Mouse (Mus musculus) G1E (cell line): ENCODE measurements at regions not wholly inside any gene's neighbourhood (a gene's known extent, or its start where the extent isn't known, plus 50 kb on each side); places are given as distances from the start of the nearest gene placed in this dataset.

Source experiments
- ATAC-seq: 2 replicates; pipeline ENCODE4 v1.8.0; 2016; ENCODE audit warnings: mild to moderate bottlenecking; ENCODE audit not compliant: insufficient number of reproducible peaks, poor library complexity, low FRiP score, severe bottlenecking; ENCODE audit errors: extremely low read depth
- DNase-seq: peaks from one replicate; pipeline ENCODE4 v3.0.0; 2012; ENCODE audit warnings: low spot score
- H3K27me3 ChIP-seq: 2 replicates; pipeline ENCODE4 v1.6.1; 2012; ENCODE audit warnings: mild to moderate bottlenecking, low read length, inconsistent platforms; ENCODE audit not compliant: insufficient read depth
- H3K36me3 ChIP-seq: replicated peaks from 2 replicates; pipeline ENCODE3; 2012; ENCODE audit warnings: mild to moderate bottlenecking, inconsistent platforms
- H3K4me1 ChIP-seq: 2 replicates; pipeline ENCODE4 v1.6.1; 2012; ENCODE audit warnings: low read depth, low read length, inconsistent platforms, mixed read lengths; ENCODE audit not compliant: insufficient read depth
- H3K4me3 ChIP-seq: 2 replicates; pipeline ENCODE4 v1.5.1; 2012; ENCODE audit warnings: low read depth, mild to moderate bottlenecking, inconsistent platforms, low read length, moderate library complexity, mixed read lengths
- H3K9me3 ChIP-seq: replicated peaks from 2 replicates; pipeline ENCODE4 v1.6.1; 2012; ENCODE audit warnings: inconsistent platforms
- CTCF ChIP-seq: IDR thresholded peaks from 2 replicates; pipeline ENCODE4 v1.5.1; 2012; ENCODE audit warnings: low read depth, low read length, inconsistent platforms, mixed read lengths
- GATA1 ChIP-seq: IDR thresholded peaks from 2 replicates; pipeline ENCODE4 v1.6.1; 2012; ENCODE audit warnings: borderline replicate concordance, low read length, inconsistent platforms, mixed read lengths
- GATA2 ChIP-seq: IDR thresholded peaks from 2 replicates; pipeline ENCODE4 v1.6.1; 2012; ENCODE audit warnings: low read depth, low read length, inconsistent platforms, borderline replicate concordance
- POLR2AphosphoS5 ChIP-seq: IDR thresholded peaks from 2 replicates; pipeline ENCODE4 v1.6.1; 2012; ENCODE audit warnings: low read depth, low read length, inconsistent platforms; ENCODE audit not compliant: insufficient replicate concordance
- TAL1 ChIP-seq: conservative IDR thresholded peaks from 2 replicates; pipeline ENCODE4 v1.6.1; 2012; ENCODE audit warnings: low read depth, low read length, inconsistent platforms, mixed read lengths

DNA sequence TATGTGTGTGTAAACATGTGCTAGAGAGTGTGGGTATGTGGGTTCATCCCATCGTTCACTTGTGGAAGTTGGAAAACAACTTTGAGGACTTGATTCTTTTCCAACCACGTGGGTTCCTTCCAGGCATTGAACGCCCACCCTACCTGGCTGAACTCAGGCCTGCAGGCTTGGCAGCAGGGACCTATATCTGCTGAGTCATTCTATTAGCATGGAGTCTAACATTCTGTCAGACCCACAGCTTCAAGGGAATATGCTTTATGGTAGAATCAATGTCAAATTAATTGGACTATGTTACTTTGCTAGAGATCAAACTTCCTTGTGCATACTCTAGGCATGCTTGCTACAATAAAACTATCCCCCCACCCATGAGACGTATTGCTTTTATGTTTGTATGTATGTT, 56.1 kb upstream of the Ep300 start:
- Histone ChIP-seq H3K4me3 (no peak overlapping the region), H3K36me3 (no peaks in the 10 kb centered on the region), H3K4me1 (peaks cover 64% of the 10 kb centered on the region), H3K9me3 (no peaks in the 10 kb centered on the region), H3K27me3 (no peaks in the 10 kb centered on the region)
- no peak for DNase-seq
- TF ChIP-seq GATA1 (no peak), POLR2AphosphoS5 (no peak), CTCF (no peak), TAL1 (no peak), GATA2 (no peak)
- ATAC-seq, result no peak

DNA sequence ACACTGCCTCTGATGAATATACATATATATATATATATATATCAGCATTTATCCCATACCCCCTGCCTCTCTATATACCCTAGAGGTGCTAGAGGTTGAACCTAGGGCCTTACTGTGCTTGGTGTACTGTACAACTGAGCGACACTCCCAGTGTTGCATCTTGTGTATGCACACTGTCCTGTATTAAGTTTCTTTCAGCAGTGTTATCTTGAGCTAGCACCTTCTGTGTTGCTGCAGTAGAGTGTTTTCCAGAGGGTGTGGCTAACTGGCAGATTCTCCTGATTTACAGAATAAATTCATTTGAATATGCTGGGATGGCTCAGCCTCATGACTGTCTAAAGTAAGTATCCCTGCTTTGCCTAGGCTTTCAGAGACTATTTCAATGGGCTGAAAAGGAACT, 54.7 kb upstream of the Ep300 start:
- TF ChIP-seq TAL1, result peak; percentile 76
- TF ChIP-seq CTCF, result no peak
- Histone ChIP-seq H3K4me1 (peaks cover 62% of the 10 kb centered on the region), H3K36me3 (no peaks in the 10 kb centered on the region), H3K27me3 (no peaks in the 10 kb centered on the region), H3K4me3 (no peak overlapping the region), H3K9me3 (no peaks in the 10 kb centered on the region)
- ATAC-seq, result peak; percentile 68
- DNase-seq, result no peak

DNA sequence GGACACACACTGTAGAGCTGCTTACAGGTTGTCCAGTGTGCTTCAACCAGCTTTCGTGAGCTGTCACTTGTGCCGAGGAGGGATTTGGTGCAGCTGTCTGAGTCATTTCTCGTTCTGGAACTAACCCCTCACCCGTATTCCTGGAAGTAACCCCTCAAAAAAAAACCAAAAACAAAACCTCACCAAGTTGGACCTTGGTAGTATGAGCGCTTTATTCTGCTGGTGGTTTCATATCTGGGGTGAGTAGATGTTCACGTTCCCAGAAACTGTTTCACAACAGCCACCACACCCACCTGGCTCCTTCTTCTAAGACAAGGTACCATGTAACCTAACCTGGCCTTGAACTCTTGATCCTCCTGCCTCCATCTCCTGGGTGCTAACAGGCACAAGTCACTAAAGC, 50.6 kb upstream of the Ep300 start:
- Histone ChIP-seq H3K36me3 (no peaks in the 10 kb centered on the region), H3K4me1 (peaks cover 57% of the 10 kb centered on the region), H3K4me3 (no peak overlapping the region; the same call in 1 of the 2 replicates), H3K9me3 (no peaks in the 10 kb centered on the region), H3K27me3 (no peaks in the 10 kb centered on the region)
- TF ChIP-seq CTCF (no peak), GATA2 (no peak), POLR2AphosphoS5 (no peak), TAL1 (no peak), GATA1 (no peak)
- no peak for DNase-seq
- ATAC-seq, result no peak
